Mouse (Mus musculus) 3T3-L1 (cell line): Measurements from ENCODE around the gene Gpr146.
A peak's percentile ranks its signal among the peaks of the same experiment; 100 is the strongest.
"Not testable (repeated sequence)": the region's sequence is repeated elsewhere in the genome, so short reads cannot be mapped to it uniquely, and the experiment has no call there.

ENCODE experiments used
- DNase-seq: peaks from one replicate; pipeline ENCODE4 v3.0.0-alpha.2; 2015; ENCODE audit warnings: low read depth, low spot score

Gpr146 gene

DNA sequence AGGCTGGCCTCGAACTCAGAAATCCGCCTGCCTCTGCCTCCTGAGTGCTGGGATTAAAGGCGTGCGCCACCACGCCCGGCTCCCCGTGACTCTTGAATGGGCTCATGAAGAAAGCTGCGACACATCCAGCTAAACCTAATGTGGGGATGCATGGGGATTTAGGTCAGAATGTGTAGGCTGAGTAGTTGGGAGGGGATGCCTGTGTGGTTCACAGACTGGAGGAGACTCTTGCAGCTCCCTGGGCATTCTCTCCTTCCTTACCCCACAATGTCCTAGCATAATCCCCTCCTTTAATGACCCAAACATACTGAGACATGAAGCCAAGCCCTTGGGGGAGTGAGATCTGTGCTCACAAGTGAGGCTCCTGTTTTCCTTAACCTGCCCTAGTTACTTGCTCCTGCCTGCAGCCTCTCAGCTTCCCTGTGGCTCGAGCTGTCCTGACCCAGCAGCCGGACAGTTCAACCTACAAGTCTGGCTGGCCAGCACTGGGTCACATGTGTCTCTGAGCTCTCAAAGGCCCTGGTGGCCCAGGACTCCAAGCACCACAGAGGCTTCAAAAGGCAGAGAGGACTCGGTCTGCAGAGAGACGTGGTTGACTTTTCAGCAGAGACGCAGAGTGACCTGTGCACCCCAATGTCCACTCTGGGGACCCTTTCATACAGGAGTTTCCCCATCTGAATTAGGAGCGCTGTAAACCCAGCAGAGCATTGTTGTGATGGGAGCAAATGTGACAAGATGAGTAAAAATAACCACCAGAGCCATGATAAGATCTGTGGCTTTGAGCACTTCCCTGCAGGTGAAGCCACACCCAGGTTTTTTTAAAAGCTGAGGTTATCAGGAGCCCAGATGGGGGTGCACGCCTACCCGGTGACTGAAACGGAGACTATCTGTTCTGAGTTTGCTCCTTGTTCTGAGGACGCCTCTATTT is 4.4 kb downstream of the Gpr146 start:
- no peak for DNase-seq

DNA sequence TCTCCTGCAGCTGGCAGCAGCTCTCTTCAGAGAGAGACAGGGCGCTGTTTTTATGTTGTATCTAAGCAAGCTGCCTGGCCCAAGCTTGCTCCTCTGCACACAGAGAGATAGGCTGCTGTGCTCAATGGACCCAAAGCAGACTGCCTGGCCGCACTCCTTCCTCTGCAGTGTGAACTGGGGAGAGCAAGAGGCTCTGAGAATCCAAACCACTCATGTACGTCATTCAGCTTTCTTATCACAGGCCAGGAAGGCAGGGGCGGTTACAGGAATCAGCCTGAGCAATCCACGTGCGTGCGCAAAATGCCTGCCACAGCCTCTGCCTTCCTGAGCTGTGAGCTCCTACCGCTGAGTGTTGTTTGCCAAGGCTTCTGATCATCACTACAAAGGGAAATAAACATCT is 5.3 kb downstream of the Gpr146 start:
- DNase-seq: no peak

GRCm38 (mm10) chr5:139383234-139383633 is 5.7 kb downstream of the Gpr146 start:
- DNase-seq: no peak

GRCm38 (mm10) chr5:139384531-139384930 is 7.0 kb downstream of the Gpr146 start:
- no peak for DNase-seq

DNA sequence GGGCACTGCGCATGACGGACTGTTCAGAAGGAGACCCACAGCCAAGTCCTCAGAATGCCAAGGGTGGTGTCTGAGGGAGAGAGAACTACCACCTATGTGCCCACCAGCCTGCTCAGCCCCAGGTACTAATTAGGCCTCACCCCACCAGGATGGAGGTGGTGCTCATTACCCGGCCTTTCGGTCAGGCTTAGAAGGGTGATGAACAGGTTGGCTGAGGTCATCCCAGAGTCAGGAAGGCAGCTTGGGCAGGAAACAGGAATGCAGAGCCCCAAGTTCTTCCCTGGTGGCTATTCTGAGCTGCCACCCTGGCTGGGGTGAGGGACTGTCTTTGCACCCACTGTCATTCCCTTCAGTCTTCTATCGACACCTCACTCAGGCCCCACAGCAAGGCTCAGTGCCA is 8.6 kb downstream of the Gpr146 start:
- DNase-seq: no peak

GRCm38 (mm10) chr5:139387329-139388194 is 10.1 kb downstream of the Gpr146 start:
- DNase-seq: no peak

DNA sequence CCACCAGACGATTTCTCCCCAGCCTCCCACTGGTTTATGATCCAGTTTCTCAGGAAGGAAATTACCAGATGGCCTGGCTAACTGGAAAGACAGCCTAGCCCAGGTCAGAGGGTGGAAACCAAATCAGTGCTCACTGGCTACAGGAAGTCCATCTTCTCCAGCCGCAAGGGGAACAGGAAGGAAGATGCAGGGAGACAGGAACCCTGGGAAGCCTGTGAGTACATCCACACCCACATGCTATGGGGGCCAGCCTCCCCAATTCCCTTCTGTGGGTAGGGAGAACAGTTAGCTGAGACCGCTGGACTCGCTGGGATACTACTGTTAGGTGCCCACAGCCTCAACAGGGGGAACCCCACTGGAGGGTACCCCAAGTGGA is 10.7 kb downstream of the Gpr146 start:
- DNase-seq: no peak

GRCm38 (mm10) chr5:139388694-139389675 is 11.5 kb downstream of the Gpr146 start:
- DNase-seq: no peak

- peak; percentile 87 for DNase-seq
These were observed 12.2 kb downstream of the Gpr146 start for GRCm38 (mm10) chr5:139389676-139390061.

GRCm38 (mm10) chr5:139390324-139391119 is 13.0 kb downstream of the Gpr146 start:
- DNase-seq: not testable (repeated sequence)

DNA sequence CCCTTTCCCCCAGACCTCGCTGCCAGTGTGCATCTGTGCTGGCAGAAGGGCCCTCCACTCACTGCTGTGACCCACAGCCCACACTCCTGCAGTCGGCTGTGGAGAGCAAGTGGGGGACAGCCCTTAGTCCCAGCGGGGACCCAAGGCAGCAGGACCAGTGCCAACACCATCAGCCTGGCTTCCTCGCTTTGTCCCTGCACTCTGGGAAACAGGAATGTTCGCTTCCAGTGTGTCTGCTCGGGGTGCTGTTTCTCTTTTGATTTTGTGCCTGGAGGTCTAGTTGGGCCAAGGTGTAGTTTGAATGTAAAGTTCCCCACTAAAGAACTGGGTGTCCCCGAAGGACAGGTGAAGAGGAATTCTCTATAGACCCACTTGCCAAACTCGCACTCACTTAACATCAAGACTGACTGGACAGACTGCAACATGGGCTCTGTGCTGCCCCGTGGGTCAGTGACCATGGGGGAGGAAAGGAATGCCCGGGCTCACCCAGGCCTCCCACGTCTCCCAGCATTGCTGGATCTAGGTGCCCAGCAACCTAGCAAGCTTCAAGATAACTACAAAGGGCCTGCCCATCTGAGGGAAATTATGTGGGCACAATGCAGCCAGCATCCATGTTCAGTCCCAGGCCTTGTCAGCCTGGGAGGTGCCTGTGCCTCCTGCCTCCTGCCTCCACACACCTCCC is 14.0 kb downstream of the Gpr146 start:
- DNase-seq: no peak

DNA sequence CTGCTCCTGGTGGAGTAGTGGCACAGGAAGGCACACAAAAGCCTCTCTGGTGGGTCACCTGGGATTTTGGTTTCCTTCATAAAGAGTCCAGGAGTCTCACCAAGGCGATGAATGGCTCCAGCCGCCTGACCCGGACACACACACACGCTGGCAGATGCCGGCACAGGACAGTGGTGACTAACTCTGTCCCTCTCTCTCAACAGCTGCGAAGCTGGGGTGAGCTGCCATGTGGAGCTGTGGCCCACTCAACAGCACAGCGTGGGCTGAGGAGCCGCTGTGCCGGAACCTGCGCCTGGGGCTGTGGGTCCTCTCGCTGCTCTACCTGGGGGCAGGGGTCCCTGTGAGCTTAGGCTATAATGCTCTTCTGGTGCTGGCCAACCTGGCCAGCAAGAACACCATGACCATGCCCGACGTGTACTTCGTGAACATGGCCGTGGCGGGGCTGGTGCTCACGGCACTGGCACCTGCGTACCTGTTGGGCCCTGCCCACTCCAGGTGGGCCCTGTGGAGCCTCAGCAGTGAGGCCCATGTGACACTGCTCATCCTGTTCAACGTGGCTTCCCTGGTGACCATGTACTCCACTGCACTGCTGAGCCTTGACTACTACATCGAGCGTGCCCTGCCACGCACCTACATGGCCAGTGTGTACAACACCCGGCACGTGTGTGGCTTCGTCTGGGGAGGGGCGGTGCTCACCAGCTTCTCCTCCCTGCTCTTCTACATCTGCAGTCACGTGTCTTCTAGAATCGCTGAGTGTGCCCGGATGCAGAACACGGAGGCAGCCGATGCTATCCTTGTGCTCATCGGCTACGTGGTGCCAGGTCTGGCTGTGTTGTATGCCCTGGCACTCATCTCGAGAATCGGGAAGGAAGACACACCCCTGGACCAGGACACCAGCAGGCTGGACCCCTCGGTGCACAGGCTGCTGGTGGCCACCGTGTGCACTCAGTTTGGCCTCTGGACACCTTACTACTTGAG is 15.0 kb downstream of the Gpr146 start:
- DNase-seq: no peak

DNA sequence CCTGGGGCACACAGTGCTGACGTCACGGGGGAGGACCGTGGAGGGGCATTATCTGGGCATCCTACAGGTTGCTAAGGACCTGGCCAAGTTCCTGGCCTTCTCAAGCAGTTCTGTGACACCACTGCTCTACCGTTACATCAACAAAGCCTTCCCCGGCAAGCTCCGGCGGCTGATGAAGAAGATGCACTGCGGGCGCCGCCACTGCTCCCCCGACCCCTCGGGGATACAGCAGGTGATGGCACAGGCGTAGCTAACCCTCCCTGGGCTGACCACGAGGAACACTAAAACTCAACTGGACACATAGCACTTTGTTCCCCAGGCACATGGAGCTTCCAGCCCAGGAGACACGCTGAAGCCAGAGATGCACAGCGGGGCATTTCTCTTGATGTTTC is 15.7 kb downstream of the Gpr146 start:
- no peak for DNase-seq

- no peak for DNase-seq
These were observed 16.9 kb downstream of the Gpr146 start for GRCm38 (mm10) chr5:139394399-139394798.

DNA sequence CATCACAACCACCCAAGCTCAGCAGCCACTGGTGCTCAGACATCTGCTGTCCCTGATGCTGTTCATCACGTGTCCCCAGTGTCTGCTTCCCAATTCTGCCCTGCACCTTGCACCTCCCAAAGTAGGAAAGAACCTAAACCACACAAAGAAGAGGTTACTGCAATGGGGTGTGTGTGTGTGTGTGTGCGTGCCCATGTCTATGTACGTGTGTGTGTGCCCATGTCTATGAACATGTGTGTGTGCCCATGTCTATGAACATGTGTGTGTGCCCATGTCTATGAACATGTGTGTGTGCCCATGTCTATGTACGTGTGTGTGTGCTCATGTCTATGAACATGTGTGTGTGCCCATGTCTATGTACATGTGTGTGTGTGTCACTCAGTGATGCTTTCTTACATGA is 18.0 kb downstream of the Gpr146 start:
- DNase-seq: no peak

GRCm38 (mm10) chr5:139397359-139397916 is 19.9 kb downstream of the Gpr146 start:
- no peak for DNase-seq

- DNase-seq: peak; percentile 98
These were observed 20.7 kb downstream of the Gpr146 start for GRCm38 (mm10) chr5:139397959-139398753.

- DNase-seq: no peak
These were observed 21.3 kb downstream of the Gpr146 start for GRCm38 (mm10) chr5:139398786-139399185.
